Mouse (Mus musculus): Measurements from ENCODE around the gene Snw1. TPM values are rescaled to one million over a fixed set of nuclear protein-coding genes. Genes with fewer than 3 reads are reported as not detected.
A peak's percentile ranks its signal among the peaks of the same experiment; 100 is the strongest.

Gene Snw1
- polyA plus RNA-seq, 1 experiment, result 69.2 TPM

DNA sequence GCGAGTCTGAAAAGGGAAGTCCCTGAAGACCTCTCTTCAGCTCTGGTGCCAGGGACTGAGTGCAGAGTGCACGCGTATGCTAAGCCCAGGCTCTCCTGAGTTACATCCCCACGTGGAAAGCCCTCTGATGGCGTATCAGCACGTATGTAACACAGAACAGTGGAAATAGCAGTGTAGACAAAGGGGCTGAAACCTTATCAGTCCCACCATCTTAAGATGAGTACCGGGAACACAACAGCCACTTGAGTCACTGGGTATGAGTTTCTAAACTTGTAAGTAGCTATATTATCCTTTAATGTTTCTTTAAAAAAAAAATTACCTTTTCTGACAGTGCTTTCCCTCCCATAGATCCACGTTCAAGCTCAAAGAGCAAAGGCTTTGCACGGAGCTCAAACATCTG is 22.6 kb downstream of the Snw1 start:
- no peak for TF ChIP-seq CTCF (IDR thresholded peaks at IDR 0.05; ENCODE audit: borderline replicate concordance, insufficient read depth, low read length)
- TF ChIP-seq POLR2A (IDR thresholded peaks at IDR 0.05; ENCODE audit: low read depth, low read length), result no peak
- no peak overlapping the region for H3K4me3 ChIP-seq (ENCODE audit: insufficient read depth, low read length)

GRCm38 (mm10) chr12:87444211-87444610 is 27.9 kb downstream of the Snw1 start:
- TF ChIP-seq POLR2A (IDR thresholded peaks at IDR 0.05; ENCODE audit: low read depth, low read length) (no peak), CTCF (IDR thresholded peaks at IDR 0.05; ENCODE audit: borderline replicate concordance, insufficient read depth, low read length) (no peak)
- no peaks in the 10 kb centered on the region for H3K4me1 ChIP-seq (ENCODE audit: control insufficient read depth, insufficient read depth, low read length)
- no peak overlapping the region for H3K27ac ChIP-seq (ENCODE audit: insufficient read depth, low read length)
- H3K4me3 ChIP-seq (ENCODE audit: insufficient read depth, low read length), result peak overlapping the region; percentile 89

More for the DNA sequence above, 22.6 kb downstream of the Snw1 start:
- H3K4me1 ChIP-seq (ENCODE audit: control insufficient read depth, insufficient read depth, low read length), result no peaks in the 10 kb centered on the region
- no peak overlapping the region for H3K27ac ChIP-seq (ENCODE audit: insufficient read depth, low read length)

DNA sequence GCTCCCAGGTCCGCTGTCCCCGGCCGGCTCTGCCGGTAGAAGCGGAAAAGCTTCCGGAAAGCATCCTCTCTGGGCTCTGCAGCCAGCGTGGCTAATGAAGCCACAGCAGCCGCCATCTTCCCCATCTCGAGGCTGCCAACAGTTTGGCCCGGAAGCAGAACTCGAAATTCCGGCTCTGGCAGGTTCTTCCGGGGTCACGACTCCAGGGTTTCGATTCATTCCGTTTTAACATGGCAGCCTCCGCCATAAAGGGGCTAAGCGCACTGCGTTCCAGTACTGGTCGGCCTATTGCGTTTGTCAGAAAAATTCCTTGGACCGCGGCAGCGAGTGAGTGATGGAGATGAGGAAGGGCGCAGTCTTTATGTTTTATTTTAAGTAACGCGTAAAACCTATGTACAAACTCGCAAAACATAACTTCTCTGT is 28.4 kb downstream of the Snw1 start, which contains the start of the genes Slirp and Alkbh1:
Gene Slirp (plus strand): TSS at position 197 of the 423 bp plus-strand sequence.
Gene Alkbh1 (minus strand): TSS at position 318 of the 423 bp plus-strand sequence.
- H3K4me1 ChIP-seq (ENCODE audit: control insufficient read depth, insufficient read depth, low read length), result no peaks in the 10 kb centered on the region
- peak within 1 kb of the TSS; percentile 72 for H3K27ac ChIP-seq (ENCODE audit: insufficient read depth, low read length)
- peak within 1 kb of the TSS; percentile 89 for H3K4me3 ChIP-seq (ENCODE audit: insufficient read depth, low read length)
- TF ChIP-seq CTCF (IDR thresholded peaks at IDR 0.05; ENCODE audit: borderline replicate concordance, insufficient read depth, low read length) (no peak), POLR2A (IDR thresholded peaks at IDR 0.05; ENCODE audit: low read depth, low read length) (peak; percentile 81)

- TF ChIP-seq CTCF (IDR thresholded peaks at IDR 0.05; ENCODE audit: borderline replicate concordance, insufficient read depth, low read length) (no peak), POLR2A (IDR thresholded peaks at IDR 0.05; ENCODE audit: low read depth, low read length) (no peak; the same call in none of the 2 replicates)
- H3K27ac ChIP-seq (ENCODE audit: insufficient read depth, low read length), result peak overlapping the region; percentile 72
- peak overlapping the region; percentile 89 for H3K4me3 ChIP-seq (ENCODE audit: insufficient read depth, low read length)
- H3K4me1 ChIP-seq (ENCODE audit: control insufficient read depth, insufficient read depth, low read length), result no peaks in the 10 kb centered on the region
These were observed 28.9 kb downstream of the Snw1 start for GRCm38 (mm10) chr12:87443115-87443699.

DNA sequence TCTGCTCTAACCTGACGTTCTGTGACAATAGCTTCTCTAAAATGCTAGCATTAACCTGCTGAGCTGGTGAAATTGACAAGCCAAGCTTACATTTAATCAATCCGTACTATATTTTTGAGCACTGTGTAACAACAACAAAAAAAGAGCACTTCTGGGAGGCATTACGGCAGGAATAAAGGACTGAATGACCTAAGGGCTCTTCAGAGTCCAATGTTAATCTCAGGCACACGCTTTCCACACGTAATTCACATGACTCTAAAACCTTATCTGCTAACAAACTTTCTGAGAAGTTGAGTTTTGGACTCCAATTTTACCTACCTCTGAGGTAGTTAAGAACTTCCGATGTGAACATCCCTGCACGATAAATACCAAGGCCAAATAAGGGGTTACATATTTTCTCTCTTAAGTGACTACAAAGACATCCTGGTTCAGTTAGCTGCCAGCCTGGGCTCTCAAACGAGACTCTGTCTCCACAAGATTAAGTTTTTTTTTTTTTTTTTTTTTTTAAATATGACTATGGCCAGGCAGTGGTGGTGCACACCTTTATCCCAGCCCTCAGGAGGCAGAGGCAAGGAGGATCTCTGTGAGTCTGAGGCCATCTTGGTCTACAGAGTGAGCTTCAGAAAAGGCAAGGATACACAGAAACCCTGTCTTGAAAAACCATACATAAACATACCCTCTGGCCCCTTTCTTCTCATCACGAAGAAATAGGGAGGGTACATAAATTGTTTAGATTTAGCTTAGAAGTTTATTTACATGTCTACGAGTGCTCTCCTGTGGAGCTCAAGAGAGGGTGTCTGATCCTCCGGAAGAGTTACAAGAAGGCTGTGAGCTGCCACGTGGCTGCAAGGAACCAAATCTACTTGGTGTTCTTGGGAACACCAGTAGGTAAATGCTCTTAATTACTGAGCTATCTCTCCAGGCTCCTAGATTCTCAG is 29.6 kb downstream of the Snw1 start:
- Histone ChIP-seq H3K27ac (ENCODE audit: insufficient read depth, low read length) (peak overlapping the region; percentile 72), H3K4me3 (ENCODE audit: insufficient read depth, low read length) (peak overlapping the region; percentile 89), H3K4me1 (ENCODE audit: control insufficient read depth, insufficient read depth, low read length) (no peaks in the 10 kb centered on the region)
- TF ChIP-seq POLR2A (IDR thresholded peaks at IDR 0.05; ENCODE audit: low read depth, low read length) (no peak; the same call in 1 of the 2 replicates), CTCF (IDR thresholded peaks at IDR 0.05; ENCODE audit: borderline replicate concordance, insufficient read depth, low read length) (no peak)

GRCm38 (mm10) chr12:87428885-87429284 is 43.2 kb downstream of the Snw1 start:
- Histone ChIP-seq H3K4me3 (ENCODE audit: insufficient read depth, low read length) (no peak overlapping the region), H3K27ac (ENCODE audit: insufficient read depth, low read length) (no peak overlapping the region), H3K4me1 (ENCODE audit: control insufficient read depth, insufficient read depth, low read length) (no peaks in the 10 kb centered on the region)
- TF ChIP-seq POLR2A (IDR thresholded peaks at IDR 0.05; ENCODE audit: low read depth, low read length) (no peak), CTCF (IDR thresholded peaks at IDR 0.05; ENCODE audit: borderline replicate concordance, insufficient read depth, low read length) (no peak)

DNA sequence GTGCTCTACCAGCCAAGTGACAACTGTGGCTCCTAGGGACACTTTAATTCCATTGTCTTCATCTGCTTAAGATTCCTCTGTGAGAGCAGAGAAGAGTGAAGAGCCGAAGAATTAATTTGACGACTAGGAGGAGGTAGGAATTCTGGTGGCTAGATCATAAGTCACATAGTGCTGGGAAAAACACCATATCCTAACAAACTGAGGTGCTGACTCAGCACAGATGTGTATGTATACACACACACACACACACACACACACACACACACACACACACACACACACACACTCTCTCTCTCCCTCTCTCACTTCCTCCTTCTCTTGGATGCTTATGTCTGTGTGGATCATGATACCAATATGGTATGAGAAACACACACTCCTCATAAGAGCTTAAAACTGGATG is 43.8 kb downstream of the Snw1 start:
- Histone ChIP-seq H3K27ac (ENCODE audit: insufficient read depth, low read length) (no peak overlapping the region), H3K4me3 (ENCODE audit: insufficient read depth, low read length) (no peak overlapping the region), H3K4me1 (ENCODE audit: control insufficient read depth, insufficient read depth, low read length) (no peaks in the 10 kb centered on the region)
- TF ChIP-seq POLR2A (IDR thresholded peaks at IDR 0.05; ENCODE audit: low read depth, low read length) (no peak), CTCF (IDR thresholded peaks at IDR 0.05; ENCODE audit: borderline replicate concordance, insufficient read depth, low read length) (no peak)

- TF ChIP-seq POLR2A (IDR thresholded peaks at IDR 0.05; ENCODE audit: low read depth, low read length), result no peak
- no peak for TF ChIP-seq CTCF (IDR thresholded peaks at IDR 0.05; ENCODE audit: borderline replicate concordance, insufficient read depth, low read length)
These were observed 45.6 kb downstream of the Snw1 start for GRCm38 (mm10) chr12:87426354-87427031.

GRCm38 (mm10) chr12:87424516-87424915 is 47.6 kb downstream of the Snw1 start:
- Histone ChIP-seq H3K4me3 (ENCODE audit: insufficient read depth, low read length) (no peak overlapping the region), H3K4me1 (ENCODE audit: control insufficient read depth, insufficient read depth, low read length) (no peaks in the 10 kb centered on the region), H3K27ac (ENCODE audit: insufficient read depth, low read length) (no peak overlapping the region)
- TF ChIP-seq POLR2A (IDR thresholded peaks at IDR 0.05; ENCODE audit: low read depth, low read length), result no peak
- no peak for TF ChIP-seq CTCF (IDR thresholded peaks at IDR 0.05; ENCODE audit: borderline replicate concordance, insufficient read depth, low read length)

More at GRCm38 (mm10) chr12:87426354-87427031, 45.6 kb downstream of the Snw1 start:
- H3K4me3 ChIP-seq (ENCODE audit: insufficient read depth, low read length), result no peak overlapping the region
- H3K27ac ChIP-seq (ENCODE audit: insufficient read depth, low read length), result no peak overlapping the region
- no peaks in the 10 kb centered on the region for H3K4me1 ChIP-seq (ENCODE audit: control insufficient read depth, insufficient read depth, low read length)
